Comparison of ENCODE assay signal across 8 mouse cellular contexts in genomic region chr2:156066126-156066525, GRCm38 (mm10). TPM values are rescaled to one million over a fixed set of nuclear protein-coding genes. Genes with fewer than 3 reads are reported as not detected.
DNase-seq lines count a peak whose midpoint lies in the region; ATAC-seq and TF ChIP-seq lines count a peak whose summit lies in the region.

No protein-coding gene starts in this region.

- no peak for TF ChIP-seq RAD21 in CH12.LX (IDR thresholded peaks at IDR 0.05; ENCODE audit: low read depth, low read length)

- H3K9ac ChIP-seq in CH12.LX (ENCODE audit: insufficient read depth, low read depth) = no peak overlapping the region
- peak overlapping the region; percentile 84 for H3K9ac ChIP-seq in hindbrain, embryonic 13.5 days
- H3K9ac ChIP-seq in liver, embryonic 13.5 days = peak overlapping the region; percentile 83

- H3K27ac ChIP-seq in CH12.LX (ENCODE audit: insufficient read depth, low read depth) = no peak overlapping the region
- no peak overlapping the region for H3K27ac ChIP-seq in hindbrain, embryonic 13.5 days
- H3K27ac ChIP-seq in liver, embryonic 13.5 days = no peak overlapping the region

- WGBS in hindbrain, embryonic 13.5 days = 31% methylated on average over 10 of the region's 10 CpGs
- WGBS in liver, embryonic 13.5 days (ENCODE audit: insufficient replicate concordance) = 26% methylated on average over 10 of the region's 10 CpGs

- peaks cover 10 to 33% of the 10 kb centered on the region in 2 experiments for H3K36me3 ChIP-seq in CH12.LX (replicated peaks in 1 of 2; ENCODE audit: control insufficient read depth in 1 of 2, insufficient read depth in 1 of 2, low read length in 1 of 2)
- H3K36me3 ChIP-seq in hindbrain, embryonic 13.5 days = peaks cover 36% of the 10 kb centered on the region
- peaks cover 24% of the 10 kb centered on the region for H3K36me3 ChIP-seq in liver, embryonic 13.5 days

- peaks cover 0 to 6% of the 10 kb centered on the region in 2 experiments; a peak in 2 of 4 replicates for H3K4me1 ChIP-seq in CH12.LX (ENCODE audit: control insufficient read depth in 1 of 2, insufficient read depth in 2 of 2)
- peaks cover 13% of the 10 kb centered on the region for H3K4me1 ChIP-seq in hindbrain, embryonic 13.5 days (replicated peaks)
- H3K4me1 ChIP-seq in liver, embryonic 13.5 days (replicated peaks) = peaks cover 24% of the 10 kb centered on the region

- in situ Hi-C loops in CH12.LX (cut with MboI; ENCODE audit: low pct_ligation_motif_present, low pct_unique_long_range_greater_than_20kb, low sequenced_read_pairs) = no loop called here

- H3K27me3 ChIP-seq in CH12.LX (replicated peaks) = no peaks in the 10 kb centered on the region
- no peaks in the 10 kb centered on the region for H3K27me3 ChIP-seq in hindbrain, embryonic 13.5 days
- no peaks in the 10 kb centered on the region for H3K27me3 ChIP-seq in liver, embryonic 13.5 days

- peak; percentile 4; the same call in 1 of the 2 replicates for ATAC-seq in hindbrain, embryonic 13.5 days (ENCODE audit: low FRiP score)
- ATAC-seq in liver, embryonic 13.5 days (ENCODE audit: low read depth) = peak; percentile 4; the same call in 1 of the 2 replicates
- no peak for ATAC-seq in activated CD4-positive, CD25-positive, alpha-beta regulatory T cell, adult 4 months

- no peak for TF ChIP-seq CTCF in CH12.LX (conservative IDR thresholded peaks at IDR 0.05 in 1 of 2, IDR thresholded peaks at IDR 0.05 in 1 of 2; ENCODE audit: low read depth in 2 of 2, low read length in 2 of 2)

- no peaks in the 10 kb centered on the region for H3K79me2 ChIP-seq in CH12.LX (replicated peaks; ENCODE audit: control insufficient read depth, extremely low read depth, insufficient read depth, poor library complexity, severe bottlenecking)

- TF ChIP-seq EP300 in CH12.LX (IDR thresholded peaks at IDR 0.05; ENCODE audit: low read length) = no peak

- peak overlapping the region in 1 of 3 experiments; percentile 68 for H3K4me3 ChIP-seq in CH12.LX (replicated peaks in 1 of 3; ENCODE audit: low read depth in 2 of 3, low read length in 2 of 3, poor library complexity in 1 of 3)
- peak overlapping the region; percentile 71 for H3K4me3 ChIP-seq in hindbrain, embryonic 13.5 days
- H3K4me3 ChIP-seq in liver, embryonic 13.5 days (replicated peaks) = peak overlapping the region; percentile 77

- H3K4me2 ChIP-seq in CH12.LX (ENCODE audit: insufficient read depth, low read depth, poor library complexity, severe bottlenecking) = no peak overlapping the region
- H3K4me2 ChIP-seq in hindbrain, embryonic 13.5 days = peak overlapping the region; percentile 96
- H3K4me2 ChIP-seq in liver, embryonic 13.5 days = peak overlapping the region; percentile 98

- dilution Hi-C loops in CH12.LX (cut with MboI; ENCODE audit: extremely low pct_ligation_motif_present, extremely low pct_unique_long_range_greater_than_20kb, low sequenced_read_pairs) = no loop called here

- peak; percentile 43 for DNase-seq in cerebellum, adult 11-12 months
- no peak for DNase-seq in cerebellum, postnatal 36 days
- no peak for DNase-seq in CH12.LX (ENCODE audit: extremely low read depth)
- DNase-seq in liver, embryonic 13.5 days = no peak
- DNase-seq in right cerebral cortex, postnatal 14 days = no peak
- DNase-seq in Muller cell, postnatal 12 days (ENCODE audit: inconsistent ontology term) = no peak

- H3K9me3 ChIP-seq in CH12.LX (replicated peaks; ENCODE audit: low read length) = no peaks in the 10 kb centered on the region
- no peaks in the 10 kb centered on the region for H3K9me3 ChIP-seq in hindbrain, embryonic 13.5 days
- H3K9me3 ChIP-seq in liver, embryonic 13.5 days (replicated peaks) = no peaks in the 10 kb centered on the region

- TF ChIP-seq POLR2A in CH12.LX (IDR thresholded peaks at IDR 0.05; ENCODE audit: low read depth, low read length) = no peak

TF ChIP-seq in CH12.LX, 34 proteins besides CTCF, POLR2A, EP300 and RAD21:
- no peak for TF ChIP-seq MYC (IDR thresholded peaks at IDR 0.05; ENCODE audit: low read depth, low read length)
- TF ChIP-seq KAT2A (IDR thresholded peaks at IDR 0.05; ENCODE audit: insufficient replicate concordance, low read length) = no peak
- 0 out of 2 replicates have a peak, but pooled peaks have one; percentile 3 for TF ChIP-seq NELFE (IDR thresholded peaks at IDR 0.05; ENCODE audit: low read depth, low read length)
- TF ChIP-seq MXI1 (IDR thresholded peaks at IDR 0.05; ENCODE audit: low read depth, low read length) = no peak

RNA-seq across cellular contexts. Expression of gene Spag4, which starts 1.2 kb away (rescaled TPM):
- 3.1 and 3.6 TPM in 2 replicates for total RNA-seq in CH12.LX (2012; rRNA removed)
- total RNA-seq in CH12.LX (2014; rRNA removed) = 2.2 and 3.0 TPM in 2 replicates
- polyA plus RNA-seq in CH12.LX (2012; ENCODE audit: insufficient read length, low read depth) = 2.6 and 2.9 TPM in 2 replicates
- 5.1 and 5.8 TPM in 2 replicates for polyA plus RNA-seq in hindbrain, embryonic 13.5 days (2015; fragmentation: Nextera tagmentation; extraction: Ambion mirVana)
- 1.6 and 2.4 TPM in 2 replicates for polyA plus RNA-seq in liver, embryonic 13.5 days (2015; fragmentation: Nextera tagmentation; extraction: Ambion mirVana)
- polyA plus RNA-seq in activated CD4-positive, CD25-positive, alpha-beta regulatory T cell, adult 4 months (2017; shearing (Covaris generic)) = not detected

RNA-seq across cellular contexts. Expression of gene Fer1l4, which starts 13.4 kb away (rescaled TPM):
- total RNA-seq in CH12.LX (2012; rRNA removed) = not detected in 2 replicates
- total RNA-seq in CH12.LX (2014; rRNA removed) = not detected in 2 replicates
- not detected in 2 replicates for polyA plus RNA-seq in CH12.LX (2012; ENCODE audit: insufficient read length, low read depth)
- not detected in 2 replicates for polyA plus RNA-seq in hindbrain, embryonic 13.5 days (2015; fragmentation: Nextera tagmentation; extraction: Ambion mirVana)
- 0.06 TPM in 1 of 2 replicates, not detected in the other for polyA plus RNA-seq in liver, embryonic 13.5 days (2015; fragmentation: Nextera tagmentation; extraction: Ambion mirVana)
- polyA plus RNA-seq in activated CD4-positive, CD25-positive, alpha-beta regulatory T cell, adult 4 months (2017; shearing (Covaris generic)) = not detected

RNA-seq across cellular contexts. Expression of gene Cpne1, which starts 45.6 kb away (rescaled TPM):
- total RNA-seq in CH12.LX (2012; rRNA removed) = 36.8 and 39.8 TPM in 2 replicates
- 34.0 and 36.6 TPM in 2 replicates for total RNA-seq in CH12.LX (2014; rRNA removed)
- polyA plus RNA-seq in CH12.LX (2012; ENCODE audit: insufficient read length, low read depth) = 24.6 and 33.0 TPM in 2 replicates
- 32.0 and 34.6 TPM in 2 replicates for polyA plus RNA-seq in hindbrain, embryonic 13.5 days (2015; fragmentation: Nextera tagmentation; extraction: Ambion mirVana)
- polyA plus RNA-seq in liver, embryonic 13.5 days (2015; fragmentation: Nextera tagmentation; extraction: Ambion mirVana) = 26.9 and 31.8 TPM in 2 replicates
- polyA plus RNA-seq in activated CD4-positive, CD25-positive, alpha-beta regulatory T cell, adult 4 months (2017; shearing (Covaris generic)) = 10 to 100 TPM; 46.1 to 54.1 TPM

RNA-seq across cellular contexts. Expression of gene Rbm12, which starts 45.7 kb away (rescaled TPM):
- total RNA-seq in CH12.LX (2012; rRNA removed) = 9.6 and 13.2 TPM in 2 replicates
- total RNA-seq in CH12.LX (2014; rRNA removed) = 20.7 and 25.2 TPM in 2 replicates
- 33.4 and 36.5 TPM in 2 replicates for polyA plus RNA-seq in CH12.LX (2012; ENCODE audit: insufficient read length, low read depth)
- polyA plus RNA-seq in hindbrain, embryonic 13.5 days (2015; fragmentation: Nextera tagmentation; extraction: Ambion mirVana) = 27.9 and 29.1 TPM in 2 replicates
- polyA plus RNA-seq in liver, embryonic 13.5 days (2015; fragmentation: Nextera tagmentation; extraction: Ambion mirVana) = 10.0 and 14.5 TPM in 2 replicates
- 10 to 100 TPM; 16.2 to 18.7 TPM for polyA plus RNA-seq in activated CD4-positive, CD25-positive, alpha-beta regulatory T cell, adult 4 months (2017; shearing (Covaris generic))

RNA-seq across cellular contexts. Expression of gene Ergic3, which starts 58.3 kb away (rescaled TPM):
- 132 and 136 TPM in 2 replicates for total RNA-seq in CH12.LX (2012; rRNA removed)
- 51.6 and 53.0 TPM in 2 replicates for total RNA-seq in CH12.LX (2014; rRNA removed)
- polyA plus RNA-seq in CH12.LX (2012; ENCODE audit: insufficient read length, low read depth) = 146 and 163 TPM in 2 replicates
- 371 and 377 TPM in 2 replicates for polyA plus RNA-seq in hindbrain, embryonic 13.5 days (2015; fragmentation: Nextera tagmentation; extraction: Ambion mirVana)
- 90.8 and 96.9 TPM in 2 replicates for polyA plus RNA-seq in liver, embryonic 13.5 days (2015; fragmentation: Nextera tagmentation; extraction: Ambion mirVana)
- 100 to 1,000 TPM; 113 to 142 TPM for polyA plus RNA-seq in activated CD4-positive, CD25-positive, alpha-beta regulatory T cell, adult 4 months (2017; shearing (Covaris generic))
